Mouse (Mus musculus) midbrain, embryonic 14.5 days (tissue): ENCODE measurements at regions not wholly inside any gene's neighbourhood (a gene's known extent, or its start where the extent isn't known, plus 50 kb on each side); places are given as distances from the start of the nearest gene placed in this dataset.

Experiments used
- ATAC-seq: fragments of 200-750 bp; cut with Nextera tagmentation; 2 replicates; pipeline ENCODE4 v1.8.0; 2017; ENCODE audit warnings: moderate number of reproducible peaks, moderate library complexity; ENCODE audit not compliant: low FRiP score, low TSS enrichment
- DNase-seq: peaks from one replicate; pipeline ENCODE4 v3.0.0-alpha.2; 2015
- H3K27ac ChIP-seq: fragments of 300-500 bp; sonication (generic); replicated peaks from 2 replicates; pipeline ENCODE4 v1.5.1; 2014; ENCODE audit warnings: mild to moderate bottlenecking, low read depth, low read length, moderate library complexity
- H3K27me3 ChIP-seq: fragments of 300-500 bp; sonication (generic); 2 replicates; pipeline ENCODE4 v1.6.1; 2014; ENCODE audit warnings: low read length, control low read depth, mixed read lengths; ENCODE audit not compliant: control insufficient read depth, insufficient read depth
- H3K36me3 ChIP-seq: fragments of 300-500 bp; sonication (generic); 2 replicates; pipeline ENCODE4 v1.6.1; 2014; ENCODE audit warnings: low read length, control low read depth; ENCODE audit not compliant: control insufficient read depth, insufficient read depth
- H3K4me1 ChIP-seq: fragments of 300-500 bp; sonication (generic); 2 replicates; pipeline ENCODE4 v1.6.1; 2014; ENCODE audit warnings: mild to moderate bottlenecking, antibody characterized with exemption, low read length, control low read depth; ENCODE audit not compliant: control insufficient read depth, insufficient read depth
- H3K4me2 ChIP-seq: fragments of 300-500 bp; sonication (generic); 2 replicates; pipeline ENCODE4 v1.6.1; 2014; ENCODE audit warnings: mild to moderate bottlenecking, low read length, moderate library complexity
- H3K4me3 ChIP-seq: fragments of 300-500 bp; sonication (generic); replicated peaks from 2 replicates; pipeline ENCODE4 v1.5.1; 2014; ENCODE audit warnings: low read depth, low read length
- H3K9ac ChIP-seq: fragments of 300-500 bp; sonication (generic); replicated peaks from 2 replicates; pipeline ENCODE4 v1.6.1; 2014; ENCODE audit warnings: mild to moderate bottlenecking, low read length, moderate library complexity
- H3K9me3 ChIP-seq: fragments of 300-500 bp; sonication (generic); 2 replicates; pipeline ENCODE4 v1.6.1; 2016; ENCODE audit warnings: low read length, control low read depth, mixed read lengths; ENCODE audit not compliant: control insufficient read depth
- WGBS: fragments of 180-500 bp; shearing (Covaris S2); extraction: QIAGEN DNeasy Blood & Tissue Kit; methylation state at CpG from one replicate; pipeline ENCODE4 v1.1.7; 2014; 5-methylcytosine and 5-hydroxymethylcytosine counted together

DNA sequence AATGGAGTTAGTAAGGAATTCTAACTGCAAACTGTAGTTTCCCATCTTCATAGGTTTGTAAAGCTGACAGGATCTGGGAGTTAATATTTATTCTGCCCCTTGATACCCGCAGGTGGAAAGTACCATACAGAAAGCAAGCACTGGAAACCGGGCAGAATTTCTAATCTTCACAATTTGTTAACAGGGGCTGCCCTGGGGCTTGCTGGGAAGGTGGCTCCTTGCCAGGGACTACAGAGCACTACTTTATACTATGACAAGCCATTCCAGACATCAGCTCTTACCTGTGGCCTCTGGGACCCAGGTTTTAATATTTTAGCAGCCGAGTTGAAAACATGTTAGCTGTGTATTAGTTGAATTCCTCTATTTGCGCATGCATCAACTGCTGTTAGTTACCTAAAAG lies 135.1 kb upstream of the Zeb2 start:
- no peaks in the 10 kb centered on the region for H3K4me1 ChIP-seq
- 77% methylated on average over 4 of the region's 4 CpGs for WGBS

DNA sequence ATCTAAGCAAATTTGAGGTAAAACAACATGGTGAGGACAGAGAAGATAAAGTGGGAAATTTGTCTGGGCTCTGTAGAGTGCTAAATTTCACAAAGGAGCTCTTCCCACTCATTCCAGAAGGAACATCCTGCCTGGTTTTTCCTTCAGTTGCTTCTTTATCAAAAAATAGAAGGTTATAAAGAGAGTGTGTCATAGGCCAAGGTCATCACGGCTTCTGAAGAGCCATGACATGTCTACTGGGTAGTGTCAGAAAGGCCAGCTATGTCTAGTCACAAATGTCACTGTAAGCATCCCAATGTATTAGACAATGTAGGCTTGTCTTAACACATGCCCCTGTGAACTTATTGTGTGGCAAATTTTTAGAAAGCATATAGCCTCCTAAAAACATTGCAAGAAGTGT lies 132.5 kb upstream of the Zeb2 start:
- H3K4me1 ChIP-seq, result no peaks in the 10 kb centered on the region
- no peak overlapping the region for H3K27ac ChIP-seq
- no peaks in the 10 kb centered on the region for H3K9me3 ChIP-seq
- no peaks in the 10 kb centered on the region for H3K27me3 ChIP-seq
- no peak overlapping the region for H3K4me2 ChIP-seq
- ATAC-seq (no peak), DNase-seq (no peak)
- no peak overlapping the region for H3K9ac ChIP-seq
- WGBS, result 80% methylated on average over 1 of the region's 1 CpGs
- H3K36me3 ChIP-seq, result no peaks in the 10 kb centered on the region
- H3K4me3 ChIP-seq, result no peak overlapping the region

More for the DNA sequence above, 135.1 kb upstream of the Zeb2 start:
- Histone ChIP-seq H3K9ac (no peak overlapping the region), H3K4me3 (no peak overlapping the region), H3K9me3 (no peaks in the 10 kb centered on the region), H3K36me3 (no peaks in the 10 kb centered on the region), H3K27me3 (no peaks in the 10 kb centered on the region), H3K4me2 (no peak overlapping the region), H3K27ac (no peak overlapping the region)
- ATAC-seq, result no peak
- DNase-seq, result no peak

- Histone ChIP-seq H3K4me3 (no peak overlapping the region), H3K4me1 (no peaks in the 10 kb centered on the region), H3K4me2 (no peak overlapping the region), H3K9ac (no peak overlapping the region), H3K27ac (no peak overlapping the region), H3K9me3 (no peaks in the 10 kb centered on the region), H3K36me3 (no peaks in the 10 kb centered on the region), H3K27me3 (no peaks in the 10 kb centered on the region)
- DNase-seq, result no peak
- no peak for ATAC-seq
- 86% methylated on average over 10 of the region's 10 CpGs for WGBS
Observed at GRCm38 (mm10) chr2:45246061-45246945, 129.1 kb upstream of the Zeb2 start.

- no peak overlapping the region for H3K4me3 ChIP-seq
- no peaks in the 10 kb centered on the region for H3K4me1 ChIP-seq
- no peak overlapping the region for H3K27ac ChIP-seq
- DNase-seq (no peak), ATAC-seq (no peak)
- no peaks in the 10 kb centered on the region for H3K27me3 ChIP-seq
- no peaks in the 10 kb centered on the region for H3K36me3 ChIP-seq
- no peak overlapping the region for H3K9ac ChIP-seq
- H3K9me3 ChIP-seq, result no peaks in the 10 kb centered on the region
- H3K4me2 ChIP-seq, result no peak overlapping the region
- WGBS, result 90% methylated on average over 1 of the region's 1 CpGs
Observed at GRCm38 (mm10) chr2:45245506-45245905, 128.3 kb upstream of the Zeb2 start.

DNA sequence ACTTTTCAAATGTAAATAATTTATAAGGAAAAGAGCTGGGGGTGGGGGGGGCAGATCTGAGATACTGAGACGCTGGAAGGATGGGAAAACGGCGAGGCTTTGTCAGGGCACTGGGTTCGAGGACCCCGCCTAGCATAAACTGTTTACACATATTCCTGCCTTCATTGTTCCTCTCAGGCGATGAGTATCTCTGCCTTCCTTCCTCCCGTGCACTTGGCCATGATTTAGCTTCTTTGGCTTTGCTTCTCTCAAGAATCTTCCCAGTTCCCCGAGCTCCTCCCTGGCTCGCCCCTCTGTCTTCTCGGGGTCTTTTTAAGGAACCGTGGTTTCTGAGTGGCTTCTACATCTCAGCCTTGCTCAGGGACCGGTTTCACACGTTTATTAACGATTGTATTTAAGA lies 127.3 kb upstream of the Zeb2 start:
- DNase-seq (no peak), ATAC-seq (no peak)
- H3K9me3 ChIP-seq, result no peaks in the 10 kb centered on the region
- no peaks in the 10 kb centered on the region for H3K4me1 ChIP-seq
- H3K4me2 ChIP-seq, result no peak overlapping the region
- WGBS, result 90% methylated on average over 14 of the region's 14 CpGs
- H3K4me3 ChIP-seq, result no peak overlapping the region
- H3K27me3 ChIP-seq, result no peaks in the 10 kb centered on the region
- no peak overlapping the region for H3K27ac ChIP-seq
- H3K36me3 ChIP-seq, result no peaks in the 10 kb centered on the region
- no peak overlapping the region for H3K9ac ChIP-seq

DNA sequence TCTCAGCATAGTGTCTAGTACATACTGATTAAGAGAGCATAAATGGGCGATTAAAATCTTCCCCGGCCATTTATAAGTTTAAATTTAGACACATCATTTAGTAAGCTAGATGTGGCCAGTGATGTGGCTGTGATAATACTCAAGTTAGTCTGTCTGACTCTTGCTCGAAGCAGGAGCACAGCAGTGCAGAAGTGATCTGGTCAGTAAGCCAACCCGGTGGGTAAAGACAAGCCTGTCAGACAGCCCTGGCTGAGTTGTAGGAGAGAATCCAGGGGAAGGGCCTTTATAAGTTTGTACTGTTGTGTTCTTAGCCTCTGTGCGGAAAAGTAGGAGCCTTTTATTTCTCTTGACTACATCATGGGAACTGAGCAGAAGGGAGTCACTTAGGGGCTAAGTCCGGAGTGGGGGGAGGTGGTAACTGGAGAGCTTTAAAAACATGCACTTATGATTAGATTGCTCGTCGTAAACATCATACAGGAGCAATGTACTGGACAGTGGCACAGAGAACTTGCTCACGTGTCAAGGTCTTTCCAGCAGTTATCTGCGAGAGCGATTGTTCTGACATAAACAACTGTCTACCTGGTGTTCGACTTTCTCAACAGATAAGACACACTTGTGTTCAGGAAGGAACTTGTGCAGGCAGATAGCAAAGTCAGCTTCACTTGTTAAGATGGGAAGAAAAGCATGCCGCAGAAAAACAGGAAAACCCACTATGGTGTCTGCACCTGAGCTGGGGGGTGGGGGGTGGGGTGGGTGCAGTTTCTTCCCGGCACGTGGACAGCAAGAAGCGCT lies 122.5 kb upstream of the Zeb2 start:
- WGBS, result 90% methylated on average over 16 of the region's 16 CpGs
- Histone ChIP-seq H3K4me3 (no peak overlapping the region), H3K27me3 (no peaks in the 10 kb centered on the region)

DNA sequence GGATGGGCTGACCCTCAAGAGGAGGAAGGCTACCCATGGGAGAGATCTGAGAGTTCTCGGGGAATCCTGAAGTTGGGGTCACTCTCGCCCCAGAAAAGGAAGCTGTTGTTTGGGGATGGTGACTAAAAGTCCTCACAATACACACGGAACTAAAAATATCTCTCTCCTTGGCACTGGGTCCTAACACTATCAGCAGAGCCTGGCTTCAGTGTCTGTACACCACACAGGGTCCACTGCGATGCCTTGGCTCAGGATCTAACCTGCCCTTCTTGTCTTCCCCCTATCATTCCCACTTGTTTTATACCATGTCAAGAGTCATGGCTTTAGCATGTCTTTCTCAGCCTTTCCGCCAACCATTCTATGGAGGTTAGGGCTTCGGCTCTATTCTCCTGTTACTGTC lies 121.8 kb upstream of the Zeb2 start:
- no peak overlapping the region for H3K4me3 ChIP-seq
- WGBS, result 93% methylated on average over 6 of the region's 6 CpGs

More for the DNA sequence above, 122.5 kb upstream of the Zeb2 start:
- no peak overlapping the region for H3K4me2 ChIP-seq
- H3K27ac ChIP-seq, result no peak overlapping the region
- no peaks in the 10 kb centered on the region for H3K36me3 ChIP-seq
- no peak for DNase-seq
- no peaks in the 10 kb centered on the region for H3K9me3 ChIP-seq
- no peak overlapping the region for H3K9ac ChIP-seq
- no peaks in the 10 kb centered on the region for H3K4me1 ChIP-seq
- no peak for ATAC-seq

DNA sequence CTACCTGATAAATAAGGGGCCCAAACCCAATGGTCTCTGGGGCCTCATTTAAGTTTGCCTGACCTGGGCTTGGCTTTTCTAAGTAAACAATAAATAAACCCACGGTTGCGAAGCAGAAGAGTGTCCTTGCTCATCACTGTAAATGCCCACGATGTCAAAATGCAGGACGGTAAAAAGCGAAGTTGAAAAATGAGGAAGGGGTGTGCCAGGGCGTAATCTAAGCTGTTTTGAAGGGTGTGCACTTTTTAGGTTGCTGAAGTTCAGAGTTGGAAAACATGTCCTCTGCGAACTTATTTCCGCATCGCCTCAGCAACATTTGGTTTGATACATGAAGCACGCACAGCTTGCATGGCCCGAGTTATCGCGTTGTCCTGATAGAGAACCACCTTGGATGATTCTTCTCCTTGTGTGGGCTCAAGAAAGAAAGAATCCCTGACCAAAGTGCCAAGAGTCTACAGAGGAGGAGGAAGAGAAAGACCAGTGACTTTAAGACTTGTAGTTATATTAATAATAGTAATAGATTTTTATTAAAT lies 119.0 kb upstream of the Zeb2 start:
- Histone ChIP-seq H3K4me2 (no peak overlapping the region), H3K36me3 (no peaks in the 10 kb centered on the region), H3K27ac (no peak overlapping the region), H3K27me3 (no peaks in the 10 kb centered on the region), H3K9ac (no peak overlapping the region), H3K9me3 (no peaks in the 10 kb centered on the region), H3K4me1 (no peaks in the 10 kb centered on the region), H3K4me3 (no peak overlapping the region)
- WGBS, result 96% methylated on average over 13 of the region's 13 CpGs
- ATAC-seq (no peak), DNase-seq (no peak)

More for the DNA sequence above, 121.8 kb upstream of the Zeb2 start:
- DNase-seq (no peak), ATAC-seq (no peak)
- H3K27me3 ChIP-seq, result no peaks in the 10 kb centered on the region
- no peak overlapping the region for H3K27ac ChIP-seq
- H3K9ac ChIP-seq, result no peak overlapping the region
- H3K9me3 ChIP-seq, result no peaks in the 10 kb centered on the region
- no peak overlapping the region for H3K4me2 ChIP-seq
- no peaks in the 10 kb centered on the region for H3K4me1 ChIP-seq
- H3K36me3 ChIP-seq, result no peaks in the 10 kb centered on the region
